Mouse (Mus musculus): Measurements from ENCODE around the gene Gm10591. TPM values are rescaled to one million over a fixed set of nuclear protein-coding genes. Genes with fewer than 3 reads are reported as not detected.
"Not testable (repeated sequence)": the region's sequence is repeated elsewhere in the genome, so short reads cannot be mapped to it uniquely, and the experiment has no call there.

Gm10591 gene
- total RNA-seq (2014; rRNA removed), result not detected in 2 replicates
- not detected in 2 replicates for polyA plus RNA-seq (2012; rRNA removed)

DNA sequence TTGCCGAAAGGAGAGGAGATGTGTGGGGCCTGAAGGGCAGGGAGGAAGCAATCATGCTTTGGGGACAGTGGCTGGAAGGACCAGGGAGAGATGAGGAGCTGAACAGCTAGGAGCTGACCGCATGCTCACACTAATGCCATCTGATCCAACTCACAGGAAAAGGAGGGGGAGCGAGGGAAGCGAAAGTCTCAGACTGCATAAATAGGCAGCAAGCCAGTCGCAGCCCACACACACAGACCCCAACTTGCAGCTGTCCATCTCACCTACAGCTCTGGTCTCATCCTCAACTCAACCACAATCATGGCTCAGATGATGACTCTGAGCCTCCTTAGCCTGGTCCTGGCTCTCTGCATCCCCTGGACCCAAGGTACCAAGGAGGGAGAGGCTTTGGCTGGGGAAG is at the start of gene Gm10591:
Gm10591 (plus strand) TSS at position 301 of the 400 bp plus-strand sequence.
- DNase-seq (ENCODE audit: extremely low read depth, low read depth, low spot score); H3K4me3 ChIP-seq (ENCODE audit: insufficient read depth, low read depth, low read length); H3K4me1 ChIP-seq (ENCODE audit: control insufficient read depth, insufficient read depth, low read length); H3K36me3 ChIP-seq (ENCODE audit: control insufficient read depth, insufficient read depth, low read length); H3K9ac ChIP-seq (ENCODE audit: low read depth, low read length); H3K27me3 ChIP-seq (ENCODE audit: control insufficient read depth, insufficient read depth, low read length); H3K27ac ChIP-seq (replicated peaks; ENCODE audit: insufficient read depth, low read depth, low read length); H3K79me2 ChIP-seq (ENCODE audit: control insufficient read depth, insufficient read depth, low read length): not testable (repeated sequence)
- no CpG with 5 or more reads among the region's 5 CpGs for WGBS

DNA sequence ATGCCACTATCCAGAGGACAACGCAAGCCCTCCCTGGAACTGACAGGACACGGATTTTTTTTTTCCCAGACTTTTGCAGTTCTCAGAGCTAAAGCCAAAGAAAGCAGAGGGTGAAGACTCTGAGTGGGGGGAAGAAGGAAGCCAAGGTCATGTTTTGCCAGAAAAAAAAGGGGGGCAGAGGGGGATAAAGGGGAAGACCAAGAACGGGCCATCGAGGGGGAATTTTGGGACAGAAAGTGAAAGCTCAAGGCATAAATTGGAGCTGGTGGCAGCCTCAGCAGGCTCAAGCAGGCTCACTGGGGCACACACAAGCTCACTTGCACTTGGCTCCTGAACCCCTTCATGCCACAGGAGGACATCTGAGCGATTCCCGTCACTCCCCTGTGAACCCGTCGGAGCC is 17.4 kb downstream of the Gm10591 start, which contains the start of gene Gm2564:
Gm2564 (plus strand) TSS at position 301 of the 400 bp plus-strand sequence.
- H3K79me2 ChIP-seq (ENCODE audit: control insufficient read depth, insufficient read depth, low read length); H3K27ac ChIP-seq (replicated peaks; ENCODE audit: insufficient read depth, low read depth, low read length); DNase-seq (ENCODE audit: extremely low read depth, low read depth, low spot score); H3K9ac ChIP-seq (ENCODE audit: low read depth, low read length); H3K4me3 ChIP-seq (ENCODE audit: insufficient read depth, low read depth, low read length); H3K27me3 ChIP-seq (ENCODE audit: control insufficient read depth, insufficient read depth, low read length); H3K36me3 ChIP-seq (ENCODE audit: control insufficient read depth, insufficient read depth, low read length); H3K4me1 ChIP-seq (ENCODE audit: control insufficient read depth, insufficient read depth, low read length): not testable (repeated sequence)
- WGBS, result no CpG with 5 or more reads among the region's 8 CpGs

DNA sequence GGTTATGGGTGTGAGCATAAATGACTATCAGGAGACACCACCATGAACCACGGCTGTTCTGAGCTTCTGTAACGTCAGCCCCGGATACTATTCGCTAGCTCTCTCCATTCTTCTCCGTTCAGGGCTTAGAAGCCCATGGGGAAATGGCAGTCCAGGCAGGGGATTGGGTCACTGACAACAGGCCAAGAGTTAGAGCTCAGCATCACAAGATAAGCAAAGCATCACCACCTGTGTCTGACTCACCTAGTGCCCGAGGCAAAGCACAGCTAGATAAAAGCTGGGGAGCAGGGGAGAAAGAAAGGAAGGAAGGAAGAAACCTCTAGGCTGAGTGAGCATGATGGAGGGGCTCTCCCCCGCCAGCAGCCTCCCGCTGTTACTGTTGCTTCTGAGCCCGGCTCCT is 43.0 kb downstream of the Gm10591 start, which contains the start of gene Ccl27b:
Ccl27b (plus strand) TSS at position 301 of the 400 bp plus-strand sequence.
- no CpG with 5 or more reads among the region's 9 CpGs for WGBS
- not testable (repeated sequence) for H3K4me3 ChIP-seq (ENCODE audit: insufficient read depth, low read depth, low read length); H3K27ac ChIP-seq (replicated peaks; ENCODE audit: insufficient read depth, low read depth, low read length); H3K9ac ChIP-seq (ENCODE audit: low read depth, low read length); H3K27me3 ChIP-seq (ENCODE audit: control insufficient read depth, insufficient read depth, low read length); DNase-seq (ENCODE audit: extremely low read depth, low read depth, low spot score); H3K4me1 ChIP-seq (ENCODE audit: control insufficient read depth, insufficient read depth, low read length); H3K36me3 ChIP-seq (ENCODE audit: control insufficient read depth, insufficient read depth, low read length); H3K79me2 ChIP-seq (ENCODE audit: control insufficient read depth, insufficient read depth, low read length)

DNA sequence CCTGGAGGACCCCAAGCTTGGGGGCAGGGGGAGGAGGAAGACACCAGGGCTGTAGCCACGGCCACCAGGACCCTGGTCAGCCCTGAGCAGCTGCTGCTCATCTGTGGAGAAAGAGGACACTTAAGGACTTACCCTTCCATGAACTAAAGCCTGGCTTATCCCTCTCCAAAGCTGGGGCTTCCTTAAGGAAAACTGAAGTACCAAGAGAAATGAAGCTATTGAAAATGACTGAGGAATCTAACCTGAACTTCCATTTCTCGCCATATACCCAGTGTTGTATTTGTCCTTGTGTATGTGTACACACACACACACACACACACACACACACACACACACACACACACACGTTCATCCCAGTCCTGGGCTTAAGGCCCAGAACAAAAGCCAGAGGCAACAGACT is 49.8 kb downstream of the Gm10591 start, which contains the start of gene Il11ra2:
Il11ra2 (minus strand) TSS at position 101 of the 400 bp plus-strand sequence.
- not testable (repeated sequence) for H3K4me1 ChIP-seq (ENCODE audit: control insufficient read depth, insufficient read depth, low read length); H3K4me3 ChIP-seq (ENCODE audit: insufficient read depth, low read depth, low read length); DNase-seq (ENCODE audit: extremely low read depth, low read depth, low spot score); H3K9ac ChIP-seq (ENCODE audit: low read depth, low read length); H3K27me3 ChIP-seq (ENCODE audit: control insufficient read depth, insufficient read depth, low read length); H3K27ac ChIP-seq (replicated peaks; ENCODE audit: insufficient read depth, low read depth, low read length); H3K36me3 ChIP-seq (ENCODE audit: control insufficient read depth, insufficient read depth, low read length); H3K79me2 ChIP-seq (ENCODE audit: control insufficient read depth, insufficient read depth, low read length)
- WGBS, result no CpG with 5 or more reads among the region's 3 CpGs

Other genes with a start within 250 kb of the Gm10591 start
- gene Gm21586, start 172.8 kb upstream of the Gm10591 start, total RNA-seq (2014; rRNA removed), result not detected in 2 replicates
- gene Gm21586, start 172.8 kb upstream of the Gm10591 start, polyA plus RNA-seq (2012; rRNA removed), result not detected in 2 replicates
- gene Gm2163, start 145.4 kb upstream of the Gm10591 start, total RNA-seq (2014; rRNA removed), result not detected in 2 replicates
- not detected in 2 replicates for gene Gm2163, start 145.4 kb upstream of the Gm10591 start, polyA plus RNA-seq (2012; rRNA removed)
- gene Fam205a2, start 84.0 kb upstream of the Gm10591 start, total RNA-seq (2014; rRNA removed), result not detected in 2 replicates
- gene Fam205a2, start 84.0 kb upstream of the Gm10591 start, polyA plus RNA-seq (2012; rRNA removed), result not detected in 2 replicates
- gene Gm2564, start 17.5 kb downstream of the Gm10591 start, total RNA-seq (2014; rRNA removed), result 0.47 TPM in 1 of 2 replicates, not detected in the other
- gene Gm2564, start 17.5 kb downstream of the Gm10591 start, polyA plus RNA-seq (2012; rRNA removed), result 1.4 and 2.0 TPM in 2 replicates
- gene Ccl27b, start 43.1 kb downstream of the Gm10591 start, total RNA-seq (2014; rRNA removed), result not detected in 2 replicates
- not detected in 2 replicates for gene Ccl27b, start 43.1 kb downstream of the Gm10591 start, polyA plus RNA-seq (2012; rRNA removed)
- not detected in 2 replicates for gene Il11ra2, start 49.7 kb downstream of the Gm10591 start, total RNA-seq (2014; rRNA removed)
- gene Il11ra2, start 49.7 kb downstream of the Gm10591 start, polyA plus RNA-seq (2012; rRNA removed), result 0.28 TPM in 1 of 2 replicates, not detected in the other
- not detected in 2 replicates for gene 4930578G10Rik, start 123.3 kb downstream of the Gm10591 start, total RNA-seq (2014; rRNA removed)
- not detected in 2 replicates for gene 4930578G10Rik, start 123.3 kb downstream of the Gm10591 start, polyA plus RNA-seq (2012; rRNA removed)
- 0.65 and 1.0 TPM in 2 replicates for gene Ccl19, start 144.4 kb downstream of the Gm10591 start, total RNA-seq (2014; rRNA removed)
- 2.4 and 4.8 TPM in 2 replicates for gene Ccl19, start 144.4 kb downstream of the Gm10591 start, polyA plus RNA-seq (2012; rRNA removed)
- gene Ccl21a, start 161.8 kb downstream of the Gm10591 start, total RNA-seq (2014; rRNA removed), result 2.9 and 4.1 TPM in 2 replicates
- gene Ccl21a, start 161.8 kb downstream of the Gm10591 start, polyA plus RNA-seq (2012; rRNA removed), result 1.1 and 2.1 TPM in 2 replicates
- not detected in 2 replicates for gene Fam205a1, start 241.7 kb downstream of the Gm10591 start, total RNA-seq (2014; rRNA removed)
- not detected in 2 replicates for gene Fam205a1, start 241.7 kb downstream of the Gm10591 start, polyA plus RNA-seq (2012; rRNA removed)
- not detected in 2 replicates for gene Gm12394, start 244.6 kb downstream of the Gm10591 start, total RNA-seq (2014; rRNA removed)
- not detected in 2 replicates for gene Gm12394, start 244.6 kb downstream of the Gm10591 start, polyA plus RNA-seq (2012; rRNA removed)

Data from liver, adult 2 months (tissue).